Mouse (Mus musculus) frontal cortex, adult 2 months (tissue): Measurements from ENCODE around the gene Gm10318. TPM values are rescaled to one million over a fixed set of nuclear protein-coding genes. Genes with fewer than 3 reads are reported as not detected.

Experiments used
- DNase-seq, 2 experiments: peaks; one replicate each; pipeline ENCODE4 v3.0.0; 2022; ENCODE audit warnings: low spot score in 1 of 2; ENCODE audit errors: extremely low spot score in 1 of 2
- polyA plus RNA-seq: library from polyadenylated mRNA; depleted of rRNA; stranded (reverse); fragments of >200 nt; gene quantifications from 2 replicates; pipeline ENCODE4 v1.2.3, GENCODE M21; 2012; rRNA removed

The Gm10318 gene
- polyA plus RNA-seq, result not detected in 2 replicates

DNA sequence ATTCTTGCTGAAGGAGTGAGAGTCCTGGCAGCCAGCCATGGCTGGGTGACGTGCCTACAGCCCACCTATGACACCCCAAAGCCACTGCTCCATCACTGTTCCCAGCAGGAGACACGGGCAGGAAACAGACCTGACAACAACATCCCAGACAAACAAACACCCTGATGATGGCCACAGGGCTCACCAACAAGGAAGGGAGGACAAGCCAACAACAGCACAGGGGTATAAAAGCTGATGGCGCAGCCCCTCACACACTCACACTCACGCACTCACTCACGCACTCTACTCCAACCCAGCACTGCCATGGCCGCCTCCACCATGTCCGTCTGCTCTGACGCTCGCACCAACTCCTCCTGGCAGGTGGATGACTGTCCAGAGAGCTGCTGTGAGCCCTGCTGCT is at the start of gene Gm10318:
Gm10318 (plus strand) TSS at position 301 of the 400 bp plus-strand sequence.
- DNase-seq, result no peak

DNA sequence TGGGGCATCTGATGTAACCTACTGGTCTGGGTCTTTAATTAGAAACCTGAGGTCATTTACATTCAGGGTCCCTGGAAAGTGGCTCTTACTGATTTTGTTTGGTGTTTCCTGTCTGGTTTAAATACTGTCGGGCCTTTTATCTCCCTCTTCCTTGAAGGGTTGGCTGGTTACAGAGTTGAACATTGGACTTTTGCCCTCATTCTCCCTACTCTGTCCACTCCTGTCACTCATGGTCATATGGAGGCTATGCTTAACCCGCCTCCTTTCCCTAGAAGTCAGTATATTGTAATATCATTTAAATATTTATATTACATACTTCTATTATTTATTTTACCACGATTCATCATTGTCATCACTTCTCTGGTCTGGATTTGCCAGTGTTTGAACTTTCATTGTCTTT is 48.6 kb upstream of the Gm10318 start:
- DNase-seq, result no peak

DNA sequence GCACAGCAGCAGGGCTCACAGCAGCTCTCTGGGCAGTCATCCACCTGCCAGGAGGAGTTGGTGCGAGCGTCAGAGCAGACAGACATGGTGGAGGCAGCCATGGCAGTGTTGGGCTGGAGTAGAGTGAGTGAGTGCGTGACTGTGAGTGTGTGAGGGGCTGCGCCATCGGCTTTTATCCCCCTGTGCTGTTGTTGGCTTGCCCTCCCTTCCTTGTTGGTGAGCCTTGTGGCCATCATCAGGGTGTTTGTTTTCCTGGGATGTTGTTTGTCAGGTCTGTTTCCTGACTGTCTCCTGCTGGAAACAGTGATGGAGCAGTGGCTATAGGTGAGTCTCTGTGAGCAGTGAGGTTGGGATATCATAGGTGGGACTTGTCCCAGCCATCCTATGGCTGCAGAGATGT is 40.9 kb upstream of the Gm10318 start, which contains the start of gene Gm9507:
Gm9507 (minus strand) TSS at position 101 of the 400 bp plus-strand sequence.
- no peak for DNase-seq

DNA sequence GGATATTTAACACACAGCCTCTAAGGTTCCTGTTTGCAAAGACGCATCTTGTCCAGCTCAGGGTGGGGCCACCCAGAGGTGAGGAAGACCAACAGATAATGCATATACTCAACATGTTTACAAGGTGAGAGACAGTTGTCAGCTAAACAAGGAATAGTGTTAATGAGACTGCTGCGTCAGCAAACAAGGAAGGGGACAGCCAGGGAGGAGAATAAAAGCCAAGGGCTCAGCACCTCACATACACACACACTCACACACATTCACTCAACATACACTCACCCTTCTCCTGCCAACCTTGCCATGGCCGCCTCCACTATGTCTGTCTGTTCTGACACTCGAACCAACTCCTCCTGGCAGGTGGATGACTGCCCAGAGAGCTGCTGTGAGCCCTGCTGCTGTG is 38.3 kb upstream of the Gm10318 start, which contains the start of gene Gm2696:
Gm2696 (plus strand) TSS at position 301 of the 400 bp plus-strand sequence.
- DNase-seq, result no peak

DNA sequence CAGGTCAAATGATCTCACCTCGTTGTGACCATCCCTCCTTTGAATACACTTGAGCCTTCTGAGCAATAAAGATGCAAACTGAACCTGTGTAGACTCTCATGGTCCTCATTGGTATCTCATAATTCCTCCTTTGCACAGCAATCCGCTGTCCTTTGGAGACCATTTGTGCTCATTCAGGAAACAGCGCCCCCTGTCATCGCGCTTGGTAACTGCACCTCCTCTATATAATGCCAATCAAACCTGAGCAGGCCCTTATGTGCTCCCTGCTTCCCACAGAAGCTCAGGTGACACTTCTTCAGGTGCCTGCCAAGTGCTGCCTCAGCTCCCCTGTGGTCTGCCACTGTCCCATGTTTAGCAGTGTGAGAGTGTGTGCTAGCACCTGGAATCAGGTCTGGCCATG is 37.1 kb upstream of the Gm10318 start:
- DNase-seq, result peak in 1 of 2 experiments; percentile 28

DNA sequence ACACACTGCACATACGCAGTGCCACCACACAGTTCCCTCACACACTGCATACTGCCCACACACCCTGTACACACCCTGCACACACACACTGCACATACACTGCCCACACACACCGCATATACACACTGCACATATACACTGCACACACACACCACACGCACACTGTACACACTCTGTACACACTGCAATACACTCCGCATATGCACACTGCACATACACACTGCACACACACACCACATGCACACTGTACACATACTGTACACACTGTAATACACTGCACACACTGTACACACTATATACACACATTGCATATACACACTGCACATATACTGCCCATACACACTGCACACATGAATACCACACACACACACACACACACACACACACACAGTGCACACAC is 34.1 kb upstream of the Gm10318 start:
- DNase-seq, result no peak

DNA sequence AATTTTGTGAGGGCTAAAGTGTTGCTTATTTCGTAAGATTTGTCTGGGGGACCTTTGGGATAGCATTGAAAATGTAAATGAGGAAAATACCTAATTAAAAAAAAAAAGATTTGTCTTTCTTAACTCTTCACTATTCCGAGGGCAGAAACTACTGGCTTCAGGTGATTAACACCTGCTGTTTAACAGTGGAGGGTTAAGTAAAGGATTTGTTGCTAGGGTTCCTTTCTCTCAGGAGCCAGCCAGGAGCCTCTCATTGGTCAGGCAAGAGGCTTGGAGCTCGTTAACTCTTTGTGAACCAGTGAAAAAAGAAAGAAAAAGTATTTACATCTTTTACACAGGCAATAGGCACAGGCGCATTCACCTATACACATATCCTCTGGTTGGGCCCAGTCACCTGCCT is 33.5 kb upstream of the Gm10318 start:
- no peak for DNase-seq

DNA sequence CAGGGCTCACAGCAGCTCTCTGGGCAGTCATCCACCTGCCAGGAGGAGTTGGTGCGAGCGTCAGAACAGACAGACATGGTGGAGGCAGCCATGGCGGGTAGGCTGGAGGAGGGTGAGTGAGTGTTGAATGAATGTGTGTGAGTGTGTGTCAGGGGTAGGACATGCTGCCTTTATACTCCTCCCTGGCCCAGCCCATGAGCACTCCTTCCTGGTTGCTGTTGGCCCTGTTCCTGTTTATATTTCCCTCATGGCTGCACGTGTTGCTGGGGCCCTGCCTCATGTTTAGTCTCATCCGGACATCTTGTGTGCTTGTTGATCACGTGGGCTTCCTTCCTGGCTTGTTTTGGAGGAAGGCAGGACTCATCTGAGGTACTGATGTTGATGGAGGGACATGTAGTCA is 25.7 kb upstream of the Gm10318 start, which contains the start of gene Krtap10-4:
Krtap10-4 (minus strand) TSS at position 145 of the 400 bp plus-strand sequence.
- DNase-seq, result no peak

DNA sequence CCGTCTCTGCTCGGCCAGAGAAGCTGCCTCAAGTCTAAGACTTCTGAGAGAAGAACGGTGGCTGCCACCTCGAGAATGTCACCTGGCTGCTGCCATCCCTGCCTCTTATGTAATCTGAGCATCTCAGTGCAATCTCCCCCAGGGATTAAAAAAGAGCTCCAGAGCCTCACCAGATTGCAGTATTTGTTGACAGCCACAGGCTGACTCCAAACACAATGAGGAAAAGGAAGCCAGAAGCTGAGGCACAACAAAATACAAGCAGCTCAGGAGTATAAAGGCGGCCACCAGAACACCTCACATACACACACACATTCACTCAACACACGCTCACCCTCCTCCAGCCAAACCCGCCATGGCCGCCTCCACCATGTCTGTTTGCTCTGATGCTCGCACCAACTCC is 17.0 kb upstream of the Gm10318 start, which contains the start of gene Krtap10-10:
Krtap10-10 (plus strand) TSS at position 301 of the 400 bp plus-strand sequence.
- peak in 1 of 2 experiments; percentile 18 for DNase-seq

DNA sequence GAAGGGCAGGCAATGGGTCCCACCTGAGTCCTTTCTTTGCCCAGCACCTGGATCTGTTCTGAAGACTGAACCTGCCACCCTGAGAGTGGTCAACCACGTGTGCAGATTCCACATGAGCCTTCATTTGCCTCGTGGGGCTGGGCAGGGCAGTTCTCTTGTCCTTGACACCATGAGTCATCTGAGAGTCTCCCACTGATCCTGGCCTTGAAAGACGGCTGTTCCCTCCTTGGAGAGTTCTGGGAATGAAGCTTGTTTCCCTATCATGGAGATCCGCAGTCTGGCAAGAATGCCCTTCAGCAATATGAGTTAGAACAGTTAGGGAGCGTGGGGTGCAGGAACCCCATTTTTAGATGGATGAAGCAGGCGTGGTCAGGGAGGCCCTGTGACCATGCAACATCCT is 13.7 kb upstream of the Gm10318 start:
- DNase-seq, result no peak

DNA sequence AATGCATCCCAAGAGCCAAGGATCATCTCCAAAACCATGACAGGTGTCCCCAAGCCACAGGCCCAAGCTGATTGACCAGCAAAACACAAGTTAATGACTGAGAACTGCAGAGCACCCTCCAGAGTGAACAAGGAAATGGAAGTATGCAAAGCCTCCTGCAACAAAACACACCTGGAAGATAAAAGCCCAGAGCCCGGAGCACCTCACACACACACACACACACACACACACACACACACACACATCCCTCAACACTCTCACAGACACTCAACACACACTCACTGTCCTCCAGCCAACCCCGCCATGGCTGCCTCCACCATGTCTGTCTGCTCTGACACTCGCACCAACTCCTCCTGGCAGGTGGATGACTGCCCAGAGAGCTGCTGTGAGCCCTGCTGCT is 6.2 kb upstream of the Gm10318 start, which contains the start of gene Gm36176:
Gm36176 (plus strand) TSS at position 301 of the 400 bp plus-strand sequence.
- DNase-seq, result no peak

DNA sequence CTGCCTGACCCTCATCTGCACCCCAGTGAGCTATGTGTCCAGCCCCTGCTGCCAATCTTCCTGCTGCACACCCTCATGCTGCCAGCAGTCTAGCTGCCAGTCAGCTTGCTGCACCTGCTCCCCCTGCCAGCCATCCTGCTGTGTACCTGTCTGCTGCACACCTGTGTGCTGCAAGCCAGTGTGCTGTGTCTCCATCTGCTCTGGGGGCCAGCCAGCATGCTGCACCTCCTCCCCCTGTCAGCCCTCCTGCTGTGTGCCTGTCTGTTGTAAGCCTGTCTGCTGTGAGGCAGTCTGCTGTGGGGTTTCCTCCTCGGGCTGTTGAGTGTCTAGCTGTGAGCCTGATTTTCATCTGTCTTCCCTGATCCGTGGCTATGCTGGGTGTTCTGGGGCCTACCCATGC is 5.7 kb upstream of the Gm10318 start:
- DNase-seq, result no peak

DNA sequence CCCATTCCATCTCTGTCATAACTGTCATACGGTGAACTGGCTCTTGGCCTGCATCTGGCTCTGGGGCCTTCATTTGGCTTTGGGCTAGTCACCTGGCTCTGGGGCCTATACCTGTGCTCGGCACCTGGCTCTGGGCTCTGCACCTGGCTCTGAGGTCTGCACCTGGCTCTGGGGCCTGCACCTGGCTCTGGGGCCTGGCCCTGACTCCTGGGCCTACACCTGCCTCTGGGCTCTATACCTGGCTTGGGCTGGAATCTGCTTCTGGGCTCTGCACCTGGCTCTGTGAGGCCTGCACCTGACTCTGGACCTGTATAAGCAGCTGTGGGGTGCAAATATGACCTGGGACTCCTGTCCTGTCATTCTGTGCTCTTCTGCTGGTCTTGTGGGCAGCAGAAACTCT is 5.1 kb upstream of the Gm10318 start:
- no peak for DNase-seq

DNA sequence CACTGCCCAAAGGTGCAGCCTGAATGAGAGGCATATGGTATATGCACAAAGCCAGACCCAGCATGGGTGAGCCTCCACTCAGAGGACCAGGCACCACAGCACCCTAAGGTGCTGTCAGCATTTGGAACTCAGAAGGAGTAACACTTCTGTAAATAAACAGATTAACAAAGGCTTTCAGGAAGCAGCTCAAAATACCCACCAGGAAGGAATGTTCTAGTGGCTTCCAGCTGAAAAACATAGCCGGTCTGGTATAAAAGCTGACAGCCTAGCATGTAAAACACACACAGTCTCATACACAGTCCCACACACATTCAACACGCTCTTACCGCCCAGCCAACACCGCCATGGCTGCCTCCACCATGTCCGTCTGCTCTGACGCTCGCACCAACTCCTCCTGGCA is 9.0 kb downstream of the Gm10318 start, which contains the start of gene Gm3285:
Gm3285 (plus strand) TSS at position 301 of the 400 bp plus-strand sequence.
- no peak for DNase-seq

DNA sequence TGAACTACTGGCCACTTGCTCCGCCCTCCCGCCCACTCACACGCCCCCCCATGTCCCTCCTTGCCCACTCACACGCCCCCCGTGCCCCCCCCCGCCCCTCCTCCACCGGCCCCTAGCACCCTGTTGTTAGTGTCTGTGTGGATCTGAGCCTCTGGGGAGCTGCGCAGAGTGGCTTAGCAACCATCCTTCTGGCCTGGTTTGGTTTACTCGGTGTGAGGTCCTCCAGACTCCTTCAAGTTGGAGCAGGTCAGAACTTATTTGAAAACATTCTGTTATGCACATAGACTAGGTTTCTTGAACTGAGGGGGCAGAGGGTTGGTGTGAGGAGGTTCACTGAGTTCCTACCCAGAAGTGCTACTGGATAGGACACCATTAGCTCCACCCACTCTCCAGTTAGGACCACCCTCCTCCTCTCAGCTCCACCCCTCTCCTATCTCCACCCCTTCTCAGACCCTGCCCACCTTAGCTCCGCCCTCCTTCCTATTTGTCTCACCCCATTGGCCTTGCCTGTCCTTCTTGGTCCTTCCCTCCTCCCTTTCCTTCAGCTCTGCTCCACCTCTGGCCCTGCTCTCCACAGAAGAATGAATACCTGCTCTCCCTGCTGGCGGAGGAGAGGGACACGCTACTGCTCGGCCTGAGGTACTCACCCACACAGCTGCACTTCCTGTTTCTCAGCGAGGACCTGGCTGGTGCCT is 11.6 kb downstream of the Gm10318 start:
- no peak for DNase-seq

DNA sequence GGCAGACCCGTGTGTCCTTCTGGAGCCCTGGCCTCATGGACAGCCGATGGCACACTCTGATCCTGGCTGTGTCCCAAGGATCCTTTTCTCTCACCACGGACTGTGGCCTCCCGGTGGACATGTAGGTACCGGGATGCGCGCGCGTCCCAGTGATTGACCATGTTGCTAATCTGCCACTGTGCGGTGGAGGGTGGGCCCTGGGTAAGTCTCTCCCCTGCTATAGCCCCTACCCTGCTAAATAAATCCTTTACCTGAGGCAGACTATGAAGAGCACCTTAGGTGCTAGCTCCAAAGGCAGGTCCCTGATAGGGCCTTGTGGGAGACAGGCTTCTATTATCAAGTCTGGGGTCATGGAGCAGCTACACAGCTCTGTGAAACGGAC is 12.1 kb downstream of the Gm10318 start:
- DNase-seq, result no peak

DNA sequence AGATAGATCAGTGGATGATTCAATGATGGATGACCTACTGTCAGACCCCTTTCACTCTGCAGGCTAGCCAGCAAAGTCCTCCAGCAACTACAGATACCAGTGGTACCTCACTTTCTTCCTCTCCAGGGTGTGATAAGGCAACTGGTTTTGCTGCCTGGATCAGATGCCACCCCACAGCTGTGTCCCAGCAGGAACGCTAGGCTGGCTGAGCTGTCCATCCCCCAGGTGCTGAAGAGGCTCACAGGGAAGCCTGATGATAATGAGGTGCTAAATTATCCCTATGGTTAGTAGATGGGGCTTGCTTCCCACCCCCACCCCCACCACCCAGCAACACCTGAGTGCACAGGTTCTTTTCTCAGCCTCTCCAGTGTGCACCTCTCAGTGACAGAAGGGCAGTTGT is 14.9 kb downstream of the Gm10318 start:
- DNase-seq, result no peak

DNA sequence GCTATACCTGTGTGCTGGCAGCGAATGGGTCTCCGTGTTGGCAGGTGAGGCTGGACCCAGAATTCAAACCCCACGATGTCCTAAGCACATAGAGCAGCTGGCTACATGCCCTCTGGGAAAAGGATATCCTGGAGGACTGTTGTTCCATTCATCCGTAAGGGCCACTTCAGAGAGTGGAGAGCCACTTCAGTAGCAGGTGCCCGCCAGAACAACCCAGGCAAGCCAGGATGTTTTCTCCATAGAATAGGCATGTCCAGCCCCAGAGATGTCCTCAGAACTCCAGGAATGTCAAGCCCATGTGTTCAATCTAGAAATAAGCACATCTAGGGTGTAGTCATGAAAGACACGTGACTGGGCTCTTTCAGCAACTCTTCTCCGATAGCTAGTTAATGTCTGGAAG is 17.0 kb downstream of the Gm10318 start:
- no peak for DNase-seq

DNA sequence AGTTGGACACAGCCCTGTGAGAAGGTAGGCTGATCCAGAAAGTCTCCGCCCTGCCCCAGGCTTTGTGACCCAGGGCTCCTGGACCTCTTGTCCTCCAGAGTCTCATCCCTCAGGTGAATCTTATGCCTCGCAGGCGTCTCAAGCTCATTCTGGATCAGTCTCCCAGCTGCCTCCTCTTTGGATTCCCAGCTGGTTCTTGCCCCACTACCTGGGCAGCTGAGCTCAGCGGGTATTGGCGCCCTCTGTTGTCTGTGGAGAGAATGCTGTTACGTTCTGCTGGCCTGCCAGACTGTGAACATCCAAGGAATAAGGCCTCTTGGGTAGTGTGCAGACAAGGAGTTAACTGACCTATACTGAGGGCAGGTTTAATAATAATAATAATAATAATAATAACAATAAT is 26.3 kb downstream of the Gm10318 start:
- peak in 1 of 2 experiments; percentile 68 for DNase-seq

DNA sequence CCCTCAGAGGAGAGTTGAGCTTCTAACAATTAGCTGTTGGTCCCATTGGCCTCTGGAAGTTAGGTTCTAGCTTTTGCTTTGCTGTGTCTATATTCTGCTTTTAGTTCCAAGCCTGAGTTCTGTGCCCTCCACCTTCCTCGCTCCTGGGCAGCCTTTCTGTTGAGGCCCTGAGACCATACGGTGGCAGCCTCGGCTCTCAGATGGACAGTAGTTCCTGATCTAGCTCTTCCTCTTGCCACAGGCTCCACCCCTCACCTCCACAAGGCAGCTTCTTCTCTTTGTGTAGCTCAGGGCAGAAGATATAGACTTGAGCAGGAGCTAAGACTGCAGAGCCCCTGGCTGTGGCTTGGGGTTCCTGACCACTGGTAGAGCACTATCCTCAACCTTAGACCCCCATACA is 27.6 kb downstream of the Gm10318 start:
- no peak for DNase-seq

DNA sequence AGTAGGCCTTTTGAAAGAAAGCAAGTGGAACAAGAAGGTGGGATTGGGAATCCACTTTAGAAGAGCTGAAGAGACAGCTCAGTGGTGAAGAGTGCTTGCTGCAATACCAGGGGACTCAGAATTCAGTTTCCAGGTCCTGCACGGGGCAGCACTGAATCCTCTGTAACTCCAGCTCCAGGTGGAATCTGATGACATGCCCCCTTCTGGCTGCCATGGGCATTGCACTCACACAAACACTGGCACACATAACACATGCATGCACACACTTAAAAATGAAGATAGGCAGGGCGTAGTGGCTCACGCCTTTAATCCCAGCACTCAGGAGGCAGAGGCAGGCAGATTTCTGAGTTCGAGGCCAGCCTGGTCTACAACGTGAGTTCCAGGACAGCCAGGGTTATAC is 29.9 kb downstream of the Gm10318 start:
- DNase-seq, result no peak

DNA sequence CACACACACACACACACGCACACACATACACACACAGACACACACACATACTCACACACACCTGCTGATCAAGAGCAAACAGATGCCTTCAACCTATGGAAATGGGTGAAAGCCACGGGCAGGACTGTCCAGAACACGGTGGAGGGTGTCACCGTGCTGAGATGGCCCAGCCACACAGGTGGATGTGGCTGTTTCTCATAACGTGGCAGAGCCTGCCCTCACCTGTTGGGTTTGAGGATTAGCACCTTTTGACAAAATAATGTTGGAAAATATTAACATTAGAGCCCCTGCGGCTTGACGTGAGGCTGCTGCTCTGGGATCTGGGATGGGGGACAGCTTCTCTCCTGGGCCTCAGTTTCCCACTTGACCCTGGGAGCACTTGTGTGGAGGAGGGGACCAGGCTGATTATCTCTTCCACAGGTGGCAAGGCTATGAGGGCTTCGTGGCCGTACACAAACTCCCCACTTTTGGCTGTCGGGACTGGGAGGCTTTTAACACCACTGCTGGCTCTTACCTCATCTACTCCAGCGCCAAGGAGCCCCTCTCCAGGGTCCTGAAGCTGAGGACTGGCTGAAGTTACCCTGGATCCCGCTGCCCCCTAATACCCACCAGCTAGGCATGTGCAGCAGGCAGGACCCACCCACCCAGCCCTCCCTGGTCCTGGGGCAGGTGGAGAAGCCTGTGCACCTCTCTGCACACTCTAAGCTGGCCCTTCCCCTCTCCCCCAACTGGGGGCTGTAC is 33.5 kb downstream of the Gm10318 start:
- no peak for DNase-seq
